Mouse (Mus musculus): ENCODE data around the gene Rcc2. TPM values are rescaled to one million over a fixed set of nuclear protein-coding genes. Genes with fewer than 3 reads are reported as not detected.

The Rcc2 gene
- polyA plus RNA-seq, 1 experiment from 2014 or later = 7.7 TPM

DNA sequence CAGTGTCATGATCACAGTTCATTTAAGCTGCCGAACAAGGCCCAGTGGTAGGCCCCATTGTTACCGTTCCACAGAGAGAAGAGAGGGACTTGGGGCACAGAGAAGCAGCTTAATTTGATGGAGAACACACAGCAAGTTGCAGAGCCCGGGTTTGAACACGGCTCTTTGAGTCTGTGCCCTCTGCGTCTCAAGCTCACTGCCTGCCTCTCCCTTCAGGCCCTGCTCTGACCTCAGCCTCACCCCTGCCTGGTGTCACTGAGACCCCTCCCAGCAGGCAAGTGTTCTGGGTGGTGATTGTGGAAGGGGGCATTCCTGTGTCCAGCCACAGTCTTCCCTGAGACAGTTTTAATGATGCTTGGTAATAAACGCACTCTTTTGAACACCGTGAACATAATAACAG is 5.2 kb upstream of the Rcc2 start:
- peaks cover 9% of the 10 kb centered on the region for H3K4me1 ChIP-seq (ENCODE audit: control insufficient read depth, insufficient read depth, low read depth, low read length)
- ATAC-seq = no peak
- H3K9ac ChIP-seq (ENCODE audit: low read depth, low read length) = no peak overlapping the region
- H3K36me3 ChIP-seq (ENCODE audit: control insufficient read depth, insufficient read depth, low read length) = no peaks in the 10 kb centered on the region
- H3K4me3 ChIP-seq (ENCODE audit: low read length) = no peak overlapping the region
- H3K27me3 ChIP-seq (replicated peaks; ENCODE audit: control insufficient read depth, insufficient read depth, low read length) = peaks cover 11% of the 10 kb centered on the region
- WGBS = 68% methylated on average over 7 of the region's 7 CpGs
- H3K9me3 ChIP-seq (ENCODE audit: control insufficient read depth, low read length) = no peaks in the 10 kb centered on the region
- no peak overlapping the region for H3K27ac ChIP-seq (ENCODE audit: low read depth, low read length)
- H3K4me2 ChIP-seq (ENCODE audit: low read length) = no peak overlapping the region

- Histone ChIP-seq H3K4me1 (ENCODE audit: control insufficient read depth, insufficient read depth, low read depth, low read length) (peaks cover 17% of the 10 kb centered on the region), H3K36me3 (ENCODE audit: control insufficient read depth, insufficient read depth, low read length) (no peaks in the 10 kb centered on the region), H3K27ac (ENCODE audit: low read depth, low read length) (no peak overlapping the region), H3K4me2 (ENCODE audit: low read length) (no peak overlapping the region), H3K9ac (ENCODE audit: low read depth, low read length) (no peak overlapping the region), H3K4me3 (ENCODE audit: low read length) (no peak overlapping the region), H3K9me3 (ENCODE audit: control insufficient read depth, low read length) (no peaks in the 10 kb centered on the region), H3K27me3 (replicated peaks; ENCODE audit: control insufficient read depth, insufficient read depth, low read length) (peaks cover 11% of the 10 kb centered on the region)
- no peak for ATAC-seq
- 84% methylated on average over 14 of the region's 14 CpGs for WGBS
Measured at GRCm38 (mm10) chr4:140695675-140696585, 4.4 kb upstream of the Rcc2 start.

- Histone ChIP-seq H3K4me1 (ENCODE audit: control insufficient read depth, insufficient read depth, low read depth, low read length) (peaks cover 32% of the 10 kb centered on the region), H3K4me3 (ENCODE audit: low read length) (peak overlapping the region; percentile 37), H3K9ac (ENCODE audit: low read depth, low read length) (peak overlapping the region; percentile 65), H3K9me3 (ENCODE audit: control insufficient read depth, low read length) (no peaks in the 10 kb centered on the region), H3K36me3 (ENCODE audit: control insufficient read depth, insufficient read depth, low read length) (no peaks in the 10 kb centered on the region), H3K4me2 (ENCODE audit: low read length) (peak overlapping the region; percentile 56), H3K27ac (ENCODE audit: low read depth, low read length) (no peak overlapping the region; the same call in 1 of the 2 replicates), H3K27me3 (replicated peaks; ENCODE audit: control insufficient read depth, insufficient read depth, low read length) (peaks cover 11% of the 10 kb centered on the region)
- ATAC-seq = no peak
- WGBS = 6% methylated on average over 29 of the region's 29 CpGs
Measured at GRCm38 (mm10) chr4:140699441-140700127, 757 bp upstream of the Rcc2 start.

- Histone ChIP-seq H3K4me1 (ENCODE audit: control insufficient read depth, insufficient read depth, low read depth, low read length) (peaks cover 32% of the 10 kb centered on the region), H3K27me3 (replicated peaks; ENCODE audit: control insufficient read depth, insufficient read depth, low read length) (peaks cover 11% of the 10 kb centered on the region)
- WGBS = under 1% methylated on average over 61 of the region's 61 CpGs
Measured at GRCm38 (mm10) chr4:140701049-140701715, 841 bp downstream of the Rcc2 start.

DNA sequence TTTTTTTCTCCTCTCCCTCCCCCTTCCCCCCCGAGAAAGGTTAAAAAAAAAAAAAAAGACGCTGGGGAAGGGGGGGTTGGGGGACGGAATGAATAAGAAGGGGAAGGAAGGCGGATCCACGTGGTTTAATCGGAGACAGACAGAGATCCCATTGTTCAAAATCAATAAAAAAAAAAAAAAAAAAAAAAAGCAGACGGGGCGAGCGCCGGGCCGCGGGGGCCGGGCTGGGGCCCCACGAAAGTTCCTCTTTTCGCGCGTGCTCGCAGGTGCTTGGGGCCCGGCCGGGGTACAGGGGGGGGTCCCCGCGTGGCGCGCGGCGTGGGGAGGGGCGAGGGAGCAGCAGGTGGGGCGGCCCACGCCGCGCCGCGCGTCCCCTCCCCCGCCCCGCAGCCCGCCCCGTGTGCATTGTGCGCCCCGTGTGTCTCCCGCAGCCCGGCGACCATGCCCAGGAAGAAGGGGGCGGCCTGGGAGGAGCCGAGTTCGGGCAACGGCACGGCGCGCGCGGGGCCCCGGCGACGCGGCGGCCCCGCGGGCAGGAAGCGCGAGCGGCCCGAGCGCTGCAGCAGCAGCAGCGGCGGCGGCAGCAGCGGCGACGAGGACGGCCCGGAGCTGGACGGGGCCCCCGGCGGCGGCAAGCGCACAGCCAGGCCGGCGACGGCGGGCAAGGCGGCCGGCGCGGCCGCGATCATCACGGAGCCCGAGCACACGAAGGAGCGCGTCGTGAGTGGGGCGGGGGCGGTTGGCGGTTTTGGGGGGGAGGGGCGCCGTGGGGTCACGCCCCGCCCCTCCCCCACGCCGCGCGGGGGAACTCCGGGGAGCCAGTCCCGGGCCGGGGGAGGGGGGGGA is 1.6 kb downstream of the Rcc2 start:
- Histone ChIP-seq H3K4me2 (ENCODE audit: low read length) (peak overlapping the region; percentile 75), H3K9me3 (ENCODE audit: control insufficient read depth, low read length) (no peaks in the 10 kb centered on the region), H3K9ac (ENCODE audit: low read depth, low read length) (peak overlapping the region; percentile 93), H3K27ac (ENCODE audit: low read depth, low read length) (peak overlapping the region; percentile 89), H3K27me3 (replicated peaks; ENCODE audit: control insufficient read depth, insufficient read depth, low read length) (peaks cover 11% of the 10 kb centered on the region), H3K4me1 (ENCODE audit: control insufficient read depth, insufficient read depth, low read depth, low read length) (peaks cover 32% of the 10 kb centered on the region), H3K4me3 (ENCODE audit: low read length) (peak overlapping the region; percentile 94), H3K36me3 (ENCODE audit: control insufficient read depth, insufficient read depth, low read length) (no peaks in the 10 kb centered on the region)
- WGBS = under 1% methylated on average over 54 of the region's 107 CpGs
- 0 out of 2 replicates have a peak, but pooled peaks have one; percentile 2 for ATAC-seq

More at GRCm38 (mm10) chr4:140701049-140701715, 841 bp downstream of the Rcc2 start:
- Histone ChIP-seq H3K36me3 (ENCODE audit: control insufficient read depth, insufficient read depth, low read length) (no peaks in the 10 kb centered on the region), H3K9ac (ENCODE audit: low read depth, low read length) (peak overlapping the region; percentile 93), H3K9me3 (ENCODE audit: control insufficient read depth, low read length) (no peaks in the 10 kb centered on the region), H3K4me2 (ENCODE audit: low read length) (peak overlapping the region; percentile 75), H3K27ac (ENCODE audit: low read depth, low read length) (peak overlapping the region; percentile 89), H3K4me3 (ENCODE audit: low read length) (peak overlapping the region; percentile 94)
- peak; percentile 78 for ATAC-seq

- Histone ChIP-seq H3K27me3 (replicated peaks; ENCODE audit: control insufficient read depth, insufficient read depth, low read length) (peaks cover 11% of the 10 kb centered on the region), H3K4me1 (ENCODE audit: control insufficient read depth, insufficient read depth, low read depth, low read length) (peaks cover 32% of the 10 kb centered on the region), H3K9me3 (ENCODE audit: control insufficient read depth, low read length) (no peaks in the 10 kb centered on the region), H3K27ac (ENCODE audit: low read depth, low read length) (peak overlapping the region; percentile 89), H3K4me3 (ENCODE audit: low read length) (peak overlapping the region; percentile 94), H3K36me3 (ENCODE audit: control insufficient read depth, insufficient read depth, low read length) (no peaks in the 10 kb centered on the region), H3K9ac (ENCODE audit: low read depth, low read length) (peak overlapping the region; percentile 93), H3K4me2 (ENCODE audit: low read length) (peak overlapping the region; percentile 75)
- WGBS = under 1% methylated on average over 24 of the region's 68 CpGs
- ATAC-seq = peak; percentile 72
Measured at GRCm38 (mm10) chr4:140702611-140703327, 2.4 kb downstream of the Rcc2 start.

DNA sequence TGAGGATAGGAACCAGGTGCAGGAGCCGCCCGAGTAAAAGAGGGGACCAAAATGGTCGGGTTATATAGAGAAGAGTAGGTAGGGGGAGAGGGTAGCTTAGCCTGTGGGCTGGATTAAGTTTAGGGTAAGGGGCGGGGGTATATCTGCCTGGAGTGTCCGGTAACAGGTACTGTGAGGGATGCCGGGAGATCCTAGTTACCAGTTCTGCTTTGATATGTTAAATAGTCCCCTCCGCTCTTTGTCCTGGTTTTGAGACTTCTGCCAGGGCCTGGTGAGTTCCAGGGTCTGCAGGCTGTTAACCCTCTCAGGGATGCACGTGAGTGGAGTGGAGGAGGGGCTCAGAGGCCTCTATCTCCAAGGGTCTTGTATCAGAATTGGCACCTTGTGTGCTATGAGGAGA is 3.3 kb downstream of the Rcc2 start:
- Histone ChIP-seq H3K4me1 (ENCODE audit: control insufficient read depth, insufficient read depth, low read depth, low read length) (peaks cover 32% of the 10 kb centered on the region), H3K4me2 (ENCODE audit: low read length) (peak overlapping the region; percentile 75), H3K9ac (ENCODE audit: low read depth, low read length) (peak overlapping the region; percentile 93), H3K27me3 (replicated peaks; ENCODE audit: control insufficient read depth, insufficient read depth, low read length) (peaks cover 7% of the 10 kb centered on the region), H3K4me3 (ENCODE audit: low read length) (peak overlapping the region; percentile 94), H3K36me3 (ENCODE audit: control insufficient read depth, insufficient read depth, low read length) (peaks cover 3% of the 10 kb centered on the region), H3K9me3 (ENCODE audit: control insufficient read depth, low read length) (no peaks in the 10 kb centered on the region), H3K27ac (ENCODE audit: low read depth, low read length) (peak overlapping the region; percentile 89; the same call in 1 of the 2 replicates)
- 6% methylated on average over 8 of the region's 8 CpGs for WGBS
- ATAC-seq = no peak

GRCm38 (mm10) chr4:140704166-140704565 is 3.8 kb downstream of the Rcc2 start:
- Histone ChIP-seq H3K27ac (ENCODE audit: low read depth, low read length) (no peak overlapping the region; the same call in 1 of the 2 replicates), H3K4me2 (ENCODE audit: low read length) (peak overlapping the region; percentile 75; the same call in 1 of the 2 replicates), H3K9ac (ENCODE audit: low read depth, low read length) (peak overlapping the region; percentile 93), H3K4me3 (ENCODE audit: low read length) (peak overlapping the region; percentile 8; the same call in 1 of the 2 replicates), H3K9me3 (ENCODE audit: control insufficient read depth, low read length) (no peaks in the 10 kb centered on the region), H3K36me3 (ENCODE audit: control insufficient read depth, insufficient read depth, low read length) (peaks cover 8% of the 10 kb centered on the region), H3K27me3 (replicated peaks; ENCODE audit: control insufficient read depth, insufficient read depth, low read length) (peaks cover 2% of the 10 kb centered on the region; the same call in 1 of the 2 replicates), H3K4me1 (ENCODE audit: control insufficient read depth, insufficient read depth, low read depth, low read length) (peaks cover 31% of the 10 kb centered on the region)
- WGBS = 25% methylated on average over 4 of the region's 4 CpGs
- no peak for ATAC-seq
